Mouse (Mus musculus): ENCODE measurements at regions not wholly inside any gene's neighbourhood (a gene's known extent, or its start where the extent isn't known, plus 50 kb on each side); places are given as distances from the start of the nearest gene placed in this dataset.

GRCm38 (mm10) chr7:133372695-133373094, 229.3 kb downstream of the Tex36 start:
- no peak for DNase-seq

GRCm38 (mm10) chr7:133370542-133370941, 231.4 kb downstream of the Tex36 start:
- no peak for DNase-seq

GRCm38 (mm10) chr7:133364601-133365000, 237.4 kb downstream of the Tex36 start:
- DNase-seq = no peak

- no peak for DNase-seq
Measured at GRCm38 (mm10) chr7:133328717-133329116, 204.6 kb upstream of the Ctbp2 start.

GRCm38 (mm10) chr7:133325548-133326190, 201.5 kb upstream of the Ctbp2 start:
- DNase-seq = no peak

GRCm38 (mm10) chr7:133323955-133324354, 199.8 kb upstream of the Ctbp2 start:
- DNase-seq = no peak

- no peak for DNase-seq
Measured at GRCm38 (mm10) chr7:133317511-133317910, 193.4 kb upstream of the Ctbp2 start.

GRCm38 (mm10) chr7:133316701-133317475, 192.7 kb upstream of the Ctbp2 start:
- DNase-seq = no peak

- DNase-seq = no peak
Measured at GRCm38 (mm10) chr7:133315197-133316029, 191.3 kb upstream of the Ctbp2 start.

GRCm38 (mm10) chr7:133313115-133313514, 189.0 kb upstream of the Ctbp2 start:
- DNase-seq = no peak

- DNase-seq = no peak
Measured at GRCm38 (mm10) chr7:133311116-133311801, 187.1 kb upstream of the Ctbp2 start.

GRCm38 (mm10) chr7:133304461-133304860, 180.3 kb upstream of the Ctbp2 start:
- DNase-seq = no peak

- DNase-seq = no peak
Measured at GRCm38 (mm10) chr7:133290471-133290870, 166.3 kb upstream of the Ctbp2 start.

- no peak for DNase-seq
Measured at GRCm38 (mm10) chr7:133288236-133288635, 164.1 kb upstream of the Ctbp2 start.

GRCm38 (mm10) chr7:133286836-133287235, 162.7 kb upstream of the Ctbp2 start:
- DNase-seq = no peak

- no peak for DNase-seq
Measured at GRCm38 (mm10) chr7:133286216-133286615, 162.1 kb upstream of the Ctbp2 start.

- no peak for DNase-seq
Measured at GRCm38 (mm10) chr7:133262161-133262560, 138.0 kb upstream of the Ctbp2 start.

GRCm38 (mm10) chr7:133259143-133259542, 135.0 kb upstream of the Ctbp2 start:
- DNase-seq = no peak

- no peak for DNase-seq
Measured at GRCm38 (mm10) chr7:133256831-133257230, 132.7 kb upstream of the Ctbp2 start.

- DNase-seq = no peak
Measured at GRCm38 (mm10) chr7:133244601-133245000, 120.4 kb upstream of the Ctbp2 start.

- no peak for DNase-seq
Measured at GRCm38 (mm10) chr7:133234326-133234725, 110.2 kb upstream of the Ctbp2 start.

GRCm38 (mm10) chr7:133232889-133233441, 108.8 kb upstream of the Ctbp2 start:
- no peak for DNase-seq

GRCm38 (mm10) chr7:133230806-133231205, 106.7 kb upstream of the Ctbp2 start:
- DNase-seq = no peak

Data from kidney, postnatal 25 days (tissue).